Mouse (Mus musculus): ENCODE measurements around the gene Rpusd4. TPM values are rescaled to one million over a fixed set of nuclear protein-coding genes. Genes with fewer than 3 reads are reported as not detected.

Rpusd4 gene
- polyA plus RNA-seq, 1 experiment from 2014 or later = 32.2 TPM

- Histone ChIP-seq H3K9me3 (replicated peaks) (peaks cover 6% of the 10 kb centered on the region; the same call in 1 of the 2 replicates), H3K36me3 (no peaks in the 10 kb centered on the region), H3K4me3 (no peak overlapping the region), H3K27ac (replicated peaks) (no peak overlapping the region), H3K4me1 (peaks cover 24% of the 10 kb centered on the region), H3K27me3 (ENCODE audit: low read depth, poor library complexity, severe bottlenecking) (peaks cover 59% of the 10 kb centered on the region)
- 87% methylated on average over 5 of the region's 5 CpGs for WGBS
- no peak for DNase-seq (ENCODE audit: low spot score)
These were observed 25.8 kb downstream of the Rpusd4 start for GRCm38 (mm10) chr9:35293465-35293864.

GRCm38 (mm10) chr9:35297791-35298190 is 30.1 kb downstream of the Rpusd4 start:
- no peak overlapping the region for H3K27ac ChIP-seq (replicated peaks)
- DNase-seq (ENCODE audit: low spot score) = no peak
- H3K9me3 ChIP-seq (replicated peaks) = peaks cover 6% of the 10 kb centered on the region; the same call in 1 of the 2 replicates
- peaks cover 17% of the 10 kb centered on the region for H3K27me3 ChIP-seq (ENCODE audit: low read depth, poor library complexity, severe bottlenecking)
- no peaks in the 10 kb centered on the region for H3K36me3 ChIP-seq
- no peak overlapping the region for H3K4me3 ChIP-seq
- H3K4me1 ChIP-seq = no peaks in the 10 kb centered on the region

GRCm38 (mm10) chr9:35302172-35302571 is 34.5 kb downstream of the Rpusd4 start:
- H3K36me3 ChIP-seq = no peaks in the 10 kb centered on the region
- WGBS = 94% methylated on average over 3 of the region's 3 CpGs
- no peaks in the 10 kb centered on the region for H3K9me3 ChIP-seq (replicated peaks)
- no peak overlapping the region for H3K4me3 ChIP-seq
- DNase-seq (ENCODE audit: low spot score) = no peak
- no peak overlapping the region for H3K27ac ChIP-seq (replicated peaks)
- H3K27me3 ChIP-seq (ENCODE audit: low read depth, poor library complexity, severe bottlenecking) = no peaks in the 10 kb centered on the region
- H3K4me1 ChIP-seq = 0 out of 2 replicates have a peak, but pooled peaks cover 6% of the 10 kb centered on the region

- WGBS = 86% methylated on average over 7 of the region's 7 CpGs
- Histone ChIP-seq H3K4me3 (no peak overlapping the region), H3K27ac (replicated peaks) (no peak overlapping the region), H3K36me3 (no peaks in the 10 kb centered on the region), H3K9me3 (replicated peaks) (no peaks in the 10 kb centered on the region), H3K27me3 (ENCODE audit: low read depth, poor library complexity, severe bottlenecking) (peaks cover 9% of the 10 kb centered on the region; the same call in 1 of the 2 replicates), H3K4me1 (peaks cover 7% of the 10 kb centered on the region; the same call in 1 of the 2 replicates)
- DNase-seq (ENCODE audit: low spot score) = no peak
These were observed 39.8 kb downstream of the Rpusd4 start for GRCm38 (mm10) chr9:35307461-35307860.

- 89% methylated on average over 6 of the region's 6 CpGs for WGBS
- no peak for DNase-seq (ENCODE audit: low spot score)
- Histone ChIP-seq H3K27ac (replicated peaks) (no peak overlapping the region), H3K9me3 (replicated peaks) (no peaks in the 10 kb centered on the region), H3K27me3 (ENCODE audit: low read depth, poor library complexity, severe bottlenecking) (peaks cover 26% of the 10 kb centered on the region), H3K4me1 (peaks cover 29% of the 10 kb centered on the region), H3K36me3 (no peaks in the 10 kb centered on the region), H3K4me3 (no peak overlapping the region)
These were observed 42.7 kb downstream of the Rpusd4 start for GRCm38 (mm10) chr9:35310377-35310776.

- H3K4me1 ChIP-seq = peaks cover 47% of the 10 kb centered on the region
- H3K9me3 ChIP-seq (replicated peaks) = no peaks in the 10 kb centered on the region
- H3K27me3 ChIP-seq (ENCODE audit: low read depth, poor library complexity, severe bottlenecking) = peaks cover 46% of the 10 kb centered on the region
- no peaks in the 10 kb centered on the region for H3K36me3 ChIP-seq
- H3K4me3 ChIP-seq = no peak overlapping the region
- DNase-seq (ENCODE audit: low spot score) = no peak
- no peak overlapping the region for H3K27ac ChIP-seq (replicated peaks)
- 82% methylated on average over 3 of the region's 3 CpGs for WGBS
These were observed 44.9 kb downstream of the Rpusd4 start for GRCm38 (mm10) chr9:35312516-35312915.

GRCm38 (mm10) chr9:35313601-35314000 is 45.9 kb downstream of the Rpusd4 start:
- H3K9me3 ChIP-seq (replicated peaks) = no peaks in the 10 kb centered on the region
- H3K4me1 ChIP-seq = peaks cover 58% of the 10 kb centered on the region
- H3K36me3 ChIP-seq = no peaks in the 10 kb centered on the region
- H3K4me3 ChIP-seq = no peak overlapping the region
- no peak for DNase-seq (ENCODE audit: low spot score)
- 30% methylated on average over 4 of the region's 4 CpGs for WGBS
- H3K27ac ChIP-seq (replicated peaks) = peak overlapping the region; percentile 68
- H3K27me3 ChIP-seq (ENCODE audit: low read depth, poor library complexity, severe bottlenecking) = peaks cover 57% of the 10 kb centered on the region

GRCm38 (mm10) chr9:35314254-35314653 is 46.6 kb downstream of the Rpusd4 start:
- H3K36me3 ChIP-seq = no peaks in the 10 kb centered on the region

GRCm38 (mm10) chr9:35316771-35317211 is 49.1 kb downstream of the Rpusd4 start:
- Histone ChIP-seq H3K27me3 (ENCODE audit: low read depth, poor library complexity, severe bottlenecking) (peaks cover 86% of the 10 kb centered on the region), H3K9me3 (replicated peaks) (no peaks in the 10 kb centered on the region), H3K4me3 (no peak overlapping the region), H3K27ac (replicated peaks) (peak overlapping the region; percentile 76), H3K36me3 (no peaks in the 10 kb centered on the region), H3K4me1 (peaks cover 74% of the 10 kb centered on the region)
- DNase-seq (ENCODE audit: low spot score) = peak; percentile 44
- WGBS = 58% methylated on average over 3 of the region's 3 CpGs

More at GRCm38 (mm10) chr9:35314254-35314653, 46.6 kb downstream of the Rpusd4 start:
- Histone ChIP-seq H3K27ac (replicated peaks) (peak overlapping the region; percentile 68), H3K27me3 (ENCODE audit: low read depth, poor library complexity, severe bottlenecking) (peaks cover 64% of the 10 kb centered on the region), H3K4me1 (peaks cover 64% of the 10 kb centered on the region), H3K4me3 (no peak overlapping the region), H3K9me3 (replicated peaks) (no peaks in the 10 kb centered on the region)
- no peak for DNase-seq (ENCODE audit: low spot score)
- WGBS = 58% methylated on average over 1 of the region's 1 CpGs

GRCm38 (mm10) chr9:35317233-35317980 is 49.7 kb downstream of the Rpusd4 start:
- Histone ChIP-seq H3K9me3 (replicated peaks) (no peaks in the 10 kb centered on the region), H3K27ac (replicated peaks) (peak overlapping the region; percentile 76), H3K4me1 (peaks cover 73% of the 10 kb centered on the region), H3K27me3 (ENCODE audit: low read depth, poor library complexity, severe bottlenecking) (peaks cover 86% of the 10 kb centered on the region), H3K36me3 (no peaks in the 10 kb centered on the region), H3K4me3 (no peak overlapping the region)
- peak; percentile 25 for DNase-seq (ENCODE audit: low spot score)
- 34% methylated on average over 9 of the region's 9 CpGs for WGBS

- 42% methylated on average over 9 of the region's 9 CpGs for WGBS
- H3K4me3 ChIP-seq = no peak overlapping the region
- peaks cover 86% of the 10 kb centered on the region for H3K27me3 ChIP-seq (ENCODE audit: low read depth, poor library complexity, severe bottlenecking)
- H3K36me3 ChIP-seq = no peaks in the 10 kb centered on the region
- H3K4me1 ChIP-seq = peaks cover 72% of the 10 kb centered on the region
- H3K9me3 ChIP-seq (replicated peaks) = no peaks in the 10 kb centered on the region
- DNase-seq (ENCODE audit: low spot score) = peak; percentile 25
- H3K27ac ChIP-seq (replicated peaks) = peak overlapping the region; percentile 63; the same call in 1 of the 2 replicates
These were observed 51.0 kb downstream of the Rpusd4 start for GRCm38 (mm10) chr9:35318537-35319172.

GRCm38 (mm10) chr9:35320288-35320687 is 52.6 kb downstream of the Rpusd4 start:
- Histone ChIP-seq H3K4me3 (no peak overlapping the region), H3K27me3 (ENCODE audit: low read depth, poor library complexity, severe bottlenecking) (peaks cover 98% of the 10 kb centered on the region), H3K27ac (replicated peaks) (no peak overlapping the region), H3K4me1 (peaks cover 64% of the 10 kb centered on the region), H3K9me3 (replicated peaks) (no peaks in the 10 kb centered on the region), H3K36me3 (no peaks in the 10 kb centered on the region)
- WGBS = 91% methylated on average over 4 of the region's 4 CpGs
- no peak for DNase-seq (ENCODE audit: low spot score)

- no peak for DNase-seq (ENCODE audit: low spot score)
- Histone ChIP-seq H3K9me3 (replicated peaks) (no peaks in the 10 kb centered on the region), H3K36me3 (no peaks in the 10 kb centered on the region), H3K4me1 (peaks cover 48% of the 10 kb centered on the region), H3K4me3 (no peak overlapping the region), H3K27me3 (ENCODE audit: low read depth, poor library complexity, severe bottlenecking) (peaks cover 99% of the 10 kb centered on the region), H3K27ac (replicated peaks) (no peak overlapping the region)
- WGBS = 85% methylated on average over 4 of the region's 4 CpGs
These were observed 56.3 kb downstream of the Rpusd4 start for GRCm38 (mm10) chr9:35323974-35324373.

Data from midbrain, embryonic 10.5 days (tissue).